Mouse (Mus musculus) testis, adult 2 months (tissue): ENCODE data around the gene Gnl2.

Experiments used
- CTCF ChIP-seq: fragments of 200-500 bp; IDR thresholded peaks from 2 replicates; pipeline ENCODE4 v1.5.1; 2012; ENCODE audit warnings: low read depth, mild to moderate bottlenecking, inconsistent platforms, low read length, moderate library complexity; ENCODE audit not compliant: control insufficient read depth, insufficient read depth, insufficient replicate concordance
- POLR2A ChIP-seq: fragments of 200-500 bp; IDR thresholded peaks from 2 replicates; pipeline ENCODE4 v1.6.1; 2012; ENCODE audit warnings: low read depth, mild to moderate bottlenecking, inconsistent platforms, low read length, moderate library complexity; ENCODE audit not compliant: control insufficient read depth

DNA sequence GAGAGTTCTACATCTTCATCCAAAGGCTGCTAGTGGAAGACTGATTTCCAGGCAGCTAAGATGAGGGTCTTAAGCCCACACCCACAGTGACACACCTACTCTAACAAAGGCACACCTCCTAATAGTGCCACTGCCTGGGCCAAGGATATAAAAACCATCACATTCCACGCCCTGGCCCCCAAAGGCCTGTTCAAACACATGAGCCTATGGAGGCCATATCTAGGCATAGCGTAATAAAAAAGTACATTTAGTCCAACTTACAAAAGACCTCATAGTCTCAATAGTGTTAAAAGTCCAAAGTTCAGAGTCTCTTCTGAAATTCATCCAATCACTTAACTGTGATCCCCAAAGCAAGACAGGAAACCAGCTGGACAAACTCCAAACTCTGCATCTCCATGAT lies 62.3 kb downstream of the Gnl2 start:
- TF ChIP-seq CTCF (no peak), POLR2A (no peak)
